Mouse (Mus musculus) hematopoietic stem cell, adult 5-6 weeks (primary cell): ENCODE measurements at regions not wholly inside any gene's neighbourhood (a gene's known extent, or its start where the extent isn't known, plus 50 kb on each side); places are given as distances from the start of the nearest gene placed in this dataset.

Experiments used
- ATAC-seq, 2 experiments: fragments of 125-278 bp in 1 of 2; replicated peaks in 1 of 2; 2 replicates each; pipeline ENCODE4 v1.8.0; 2016 to 2017; ENCODE audit warnings: inconsistent platforms in 2 of 2, mild to moderate bottlenecking in 2 of 2, moderate number of reproducible peaks in 2 of 2, low read depth in 1 of 2, moderate TSS enrichment in 1 of 2; ENCODE audit not compliant: low FRiP score in 2 of 2, poor library complexity in 2 of 2, severe bottlenecking in 2 of 2, insufficient read depth in 1 of 2, low TSS enrichment in 1 of 2

DNA sequence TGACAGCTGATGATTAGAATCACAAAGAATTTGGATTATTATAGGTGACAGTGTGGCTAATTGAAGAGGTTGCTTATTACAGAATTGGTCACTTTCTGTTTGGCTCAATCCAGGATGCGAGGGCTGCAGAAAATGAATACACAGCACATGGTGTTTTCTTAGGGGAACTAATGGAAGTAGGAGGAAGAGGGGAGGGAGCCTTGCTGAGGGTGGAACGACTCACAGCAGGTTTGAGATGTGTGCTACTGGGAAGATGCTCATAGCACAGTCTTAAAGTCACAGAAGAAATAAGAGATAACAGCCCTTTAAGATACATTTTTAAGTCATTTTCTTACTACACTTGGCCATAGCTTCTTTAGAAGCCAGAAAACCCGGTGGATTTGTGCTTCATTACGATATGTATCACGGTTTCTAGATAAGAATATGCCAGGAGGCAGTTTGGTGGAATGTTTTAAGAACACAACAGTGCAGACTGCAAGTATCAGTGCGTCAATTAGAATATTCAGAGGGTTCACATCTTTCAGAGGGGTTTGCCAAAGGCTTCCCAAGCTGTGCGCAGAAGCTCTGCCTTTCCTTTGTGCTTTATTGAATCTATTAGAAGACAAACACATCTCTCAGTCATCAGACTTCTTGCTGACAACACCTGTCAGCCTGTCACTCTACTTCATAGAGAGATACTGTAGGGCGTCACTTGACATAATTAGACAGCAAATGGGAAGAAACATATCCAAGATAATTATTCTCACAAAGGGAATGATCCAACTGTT lies 853.7 kb downstream of the Otol1 start:
- no peak for ATAC-seq

DNA sequence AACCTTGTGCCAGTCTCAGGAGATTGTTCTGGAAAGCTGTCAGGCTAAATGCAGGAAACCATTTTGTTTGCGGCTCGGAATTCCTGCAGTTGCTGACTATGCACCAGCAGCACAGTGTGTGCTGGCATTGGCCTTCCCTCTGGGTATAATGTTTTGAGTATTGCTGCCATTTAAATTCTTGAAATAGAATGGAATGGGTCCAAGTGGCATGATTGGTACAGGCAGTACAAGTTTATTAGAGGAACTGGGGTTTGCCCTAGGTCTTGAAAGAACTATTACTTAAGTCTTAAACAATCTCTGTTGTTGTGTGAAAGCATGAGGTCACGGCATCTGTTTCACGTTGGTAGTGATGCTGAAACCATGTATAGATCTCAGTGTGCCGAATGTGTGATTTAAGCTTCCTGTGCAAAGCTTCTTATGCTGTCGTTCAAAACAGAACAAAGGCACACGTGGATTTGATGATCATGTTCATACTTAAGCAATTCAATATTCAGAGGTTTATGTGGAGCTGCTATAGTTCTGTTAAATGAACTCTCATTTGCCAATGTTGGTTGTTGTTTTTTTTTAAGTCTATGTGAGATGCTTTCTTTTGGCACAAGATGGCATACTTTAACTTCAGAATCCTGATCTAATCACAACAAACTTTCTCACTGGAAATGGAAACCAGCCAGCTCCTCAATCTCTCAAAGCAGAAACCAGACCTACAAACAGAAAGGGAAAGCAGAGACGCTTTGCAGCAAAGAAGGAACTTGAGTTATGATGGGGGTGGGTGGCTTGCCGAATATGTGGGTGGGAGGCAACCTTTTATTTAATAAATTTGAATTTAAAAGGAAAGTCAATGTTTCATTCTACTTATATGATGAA lies 866.5 kb downstream of the Otol1 start:
- ATAC-seq = peak; percentile 64 to 73

DNA sequence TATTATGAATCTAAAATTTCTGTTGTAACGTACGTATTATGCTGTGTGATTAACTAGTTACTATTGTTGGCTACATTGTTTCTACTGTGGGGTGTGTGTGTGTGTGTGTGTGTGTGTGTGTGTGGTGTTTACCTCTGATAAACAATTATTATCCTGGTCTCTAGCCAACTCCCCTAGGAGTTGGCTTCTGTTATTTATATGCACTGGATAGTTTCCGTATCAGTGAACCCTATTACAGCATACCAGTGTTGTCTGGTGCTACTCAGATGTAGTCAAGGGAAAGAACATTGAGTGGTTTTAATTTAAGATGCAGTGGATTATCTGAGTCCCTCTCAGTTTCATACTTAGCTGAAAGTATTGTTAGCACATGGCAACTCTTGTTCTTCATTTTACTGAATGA lies 867.2 kb downstream of the Otol1 start:
- ATAC-seq = no peak
